In the genomic region with DNA sequence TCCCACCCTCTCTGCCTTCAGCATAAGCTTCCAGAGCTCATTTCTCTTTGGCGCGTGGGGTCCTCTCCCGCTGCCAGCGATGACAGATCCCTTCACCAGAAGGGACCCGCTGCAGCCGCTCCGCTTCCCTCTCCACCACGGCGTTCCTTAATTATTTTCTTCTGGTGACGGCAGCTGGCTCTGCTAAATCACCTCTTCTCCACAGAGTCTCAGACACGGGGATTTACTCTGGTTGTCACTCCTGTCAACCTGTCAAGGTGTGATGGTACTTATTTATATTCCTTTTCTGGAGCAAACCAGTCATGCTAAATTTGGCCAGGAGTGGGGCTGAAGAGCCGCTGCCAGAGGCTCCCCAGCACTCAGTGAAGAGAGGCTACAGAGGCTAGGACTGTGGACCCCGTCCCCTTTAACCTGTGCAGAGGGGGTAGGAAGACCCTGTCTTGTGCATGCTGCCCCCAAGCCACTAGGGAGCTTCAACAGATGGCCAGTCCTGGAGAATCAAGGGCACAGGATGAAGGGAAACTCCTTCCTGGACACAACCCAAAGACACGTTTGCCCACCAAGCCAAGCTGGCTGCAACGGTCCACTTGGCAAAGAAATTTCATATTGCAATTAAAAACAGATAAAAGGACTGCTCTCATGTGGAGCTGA, we compare ENCODE assay signal across 13 mouse cellular contexts. TPM values are rescaled to one million over a fixed set of nuclear protein-coding genes. Genes with fewer than 3 reads are reported as not detected.
A peak's percentile ranks its signal among the peaks of the same experiment; 100 is the strongest.
DNase-seq lines count a peak whose midpoint lies in the region; ATAC-seq and TF ChIP-seq lines count a peak whose summit lies in the region.
"Had no signal": no experiment of that assay in that cellular context is flagged by ENCODE, and none has a peak within 500 bp of the region (broad histone marks: within the 10 kb centered on the region; RNA-seq: fewer than 3 reads in every experiment).

No protein-coding gene starts in this region.

- peaks cover 21% of the 10 kb centered on the region for H3K4me1 ChIP-seq in hindbrain, embryonic 13.5 days (replicated peaks)
- H3K4me1 ChIP-seq in hindbrain, embryonic 10.5 days (replicated peaks): peaks cover 24% of the 10 kb centered on the region
- H3K4me1 ChIP-seq in midbrain, embryonic 13.5 days (replicated peaks): peaks cover 17% of the 10 kb centered on the region
- peaks cover 19% of the 10 kb centered on the region for H3K4me1 ChIP-seq in midbrain, embryonic 10.5 days
- H3K4me1 ChIP-seq in forebrain, postnatal 0 days (ENCODE audit: insufficient read depth): 0 out of 2 replicates have a peak, but pooled peaks cover 3% of the 10 kb centered on the region
- no peaks in the 10 kb centered on the region; the same call in 1 of the 2 replicates for H3K4me1 ChIP-seq in midbrain, postnatal 0 days (ENCODE audit: insufficient read depth, low read length)
- H3K4me1 ChIP-seq: megakaryocyte, embryonic 14.5 days had no signal

- no peak overlapping the region for H3K4me2 ChIP-seq in hindbrain, embryonic 13.5 days
- H3K4me2 ChIP-seq in midbrain, embryonic 13.5 days (replicated peaks): 0 out of 2 replicates have a peak overlapping the region, but pooled peaks have one; percentile 7
- 0 out of 2 replicates have a peak overlapping the region, but pooled peaks have one; percentile 6 for H3K4me2 ChIP-seq in forebrain, postnatal 0 days (ENCODE audit: low read depth)
- 0 out of 2 replicates have a peak overlapping the region, but pooled peaks have one; percentile 7 for H3K4me2 ChIP-seq in midbrain, postnatal 0 days (ENCODE audit: low read depth, low read length, poor library complexity, severe bottlenecking)
- H3K4me2 ChIP-seq: heart, embryonic 15.5 days had no signal

- H3K27me3 ChIP-seq in hindbrain, embryonic 13.5 days: peaks cover 2% of the 10 kb centered on the region
- peaks cover 2% of the 10 kb centered on the region for H3K27me3 ChIP-seq in hindbrain, embryonic 10.5 days (ENCODE audit: insufficient read depth, poor library complexity, severe bottlenecking)
- peaks cover 2% of the 10 kb centered on the region for H3K27me3 ChIP-seq in midbrain, embryonic 13.5 days
- peaks cover 8% of the 10 kb centered on the region for H3K27me3 ChIP-seq in midbrain, embryonic 10.5 days (ENCODE audit: low read depth, poor library complexity, severe bottlenecking)
- H3K27me3 ChIP-seq in forebrain, postnatal 0 days (ENCODE audit: insufficient read depth, low read length): peaks cover 1% of the 10 kb centered on the region; the same call in 1 of the 2 replicates
- H3K27me3 ChIP-seq in midbrain, postnatal 0 days (ENCODE audit: insufficient read depth, low read length): peaks cover under 1% of the 10 kb centered on the region; the same call in 1 of the 2 replicates

- no peak overlapping the region for H3K4me3 ChIP-seq in hindbrain, embryonic 13.5 days
- no peak overlapping the region for H3K4me3 ChIP-seq in hindbrain, embryonic 10.5 days
- H3K4me3 ChIP-seq in midbrain, embryonic 13.5 days (replicated peaks): no peak overlapping the region
- no peak overlapping the region for H3K4me3 ChIP-seq in midbrain, embryonic 10.5 days
- no peak overlapping the region for H3K4me3 ChIP-seq in forebrain, postnatal 0 days (ENCODE audit: low read depth, low read length)
- no peak overlapping the region for H3K4me3 ChIP-seq in midbrain, postnatal 0 days (ENCODE audit: low read depth, low read length)
- H3K4me3 ChIP-seq: heart, embryonic 15.5 days; megakaryocyte, embryonic 14.5 days had no signal

- no peak for DNase-seq in hindbrain, embryonic 10.5 days (ENCODE audit: low spot score)
- DNase-seq in midbrain, embryonic 10.5 days (ENCODE audit: low spot score): no peak
- DNase-seq in forebrain, postnatal 0 days: peak; percentile 60
- DNase-seq in midbrain, postnatal 0 days (ENCODE audit: low spot score): peak; percentile 74
- DNase-seq in frontal cortex, postnatal 36 days (ENCODE audit: low spot score in 2 of 2): no peak
- DNase-seq: cerebellum, adult 2 months; embryo, embryonic 11 days; kidney, adult 9 months; thymus, adult 18-20 months had no signal

- 39% methylated on average over 15 of the region's 15 CpGs for WGBS in hindbrain, embryonic 13.5 days
- 63% methylated on average over 15 of the region's 15 CpGs for WGBS in hindbrain, embryonic 10.5 days
- WGBS in midbrain, embryonic 13.5 days: 55% methylated on average over 15 of the region's 15 CpGs
- 74% methylated on average over 15 of the region's 15 CpGs for WGBS in midbrain, embryonic 10.5 days
- WGBS in forebrain, postnatal 0 days: 37% methylated on average over 15 of the region's 15 CpGs
- WGBS in midbrain, postnatal 0 days: 38% methylated on average over 15 of the region's 15 CpGs

- H3K9me3 ChIP-seq in hindbrain, embryonic 13.5 days: no peaks in the 10 kb centered on the region
- no peaks in the 10 kb centered on the region for H3K9me3 ChIP-seq in hindbrain, embryonic 10.5 days
- H3K9me3 ChIP-seq in midbrain, embryonic 13.5 days: no peaks in the 10 kb centered on the region
- no peaks in the 10 kb centered on the region for H3K9me3 ChIP-seq in midbrain, embryonic 10.5 days (replicated peaks)
- no peaks in the 10 kb centered on the region for H3K9me3 ChIP-seq in forebrain, postnatal 0 days (ENCODE audit: low read length)
- no peaks in the 10 kb centered on the region for H3K9me3 ChIP-seq in midbrain, postnatal 0 days (ENCODE audit: low read length)
- H3K9me3 ChIP-seq: heart, embryonic 15.5 days; megakaryocyte, embryonic 14.5 days had no signal

- H3K36me3 ChIP-seq in hindbrain, embryonic 13.5 days: no peaks in the 10 kb centered on the region
- no peaks in the 10 kb centered on the region for H3K36me3 ChIP-seq in hindbrain, embryonic 10.5 days
- H3K36me3 ChIP-seq in midbrain, embryonic 13.5 days: no peaks in the 10 kb centered on the region
- H3K36me3 ChIP-seq in midbrain, embryonic 10.5 days: no peaks in the 10 kb centered on the region
- H3K36me3 ChIP-seq in forebrain, postnatal 0 days (ENCODE audit: insufficient read depth): no peaks in the 10 kb centered on the region
- no peaks in the 10 kb centered on the region for H3K36me3 ChIP-seq in midbrain, postnatal 0 days (ENCODE audit: insufficient read depth, low read length)
- H3K36me3 ChIP-seq: heart, embryonic 15.5 days had no signal

- peak; percentile 53; the same call in 1 of the 2 replicates for ATAC-seq in hindbrain, embryonic 13.5 days (ENCODE audit: low FRiP score)
- peak; percentile 62 for ATAC-seq in midbrain, embryonic 13.5 days
- peak; percentile 50 for ATAC-seq in forebrain, postnatal 0 days
- 0 out of 2 replicates have a peak, but pooled peaks have one; percentile 43 for ATAC-seq in midbrain, postnatal 0 days (ENCODE audit: low FRiP score)

- TF ChIP-seq CTCF in forebrain, postnatal 0 days (IDR thresholded peaks at IDR 0.05; ENCODE audit: low read depth): peak; percentile 27; the same call in 1 of the 2 replicates
- peak; percentile 65 for TF ChIP-seq CTCF in midbrain, postnatal 0 days (IDR thresholded peaks at IDR 0.05)

- H3K27ac ChIP-seq in hindbrain, embryonic 13.5 days: peak overlapping the region; percentile 60
- no peak overlapping the region for H3K27ac ChIP-seq in hindbrain, embryonic 10.5 days
- H3K27ac ChIP-seq in midbrain, embryonic 13.5 days: peak overlapping the region; percentile 64
- no peak overlapping the region for H3K27ac ChIP-seq in midbrain, embryonic 10.5 days (replicated peaks)
- H3K27ac ChIP-seq in forebrain, postnatal 0 days (ENCODE audit: low read depth, low read length): no peak overlapping the region
- H3K27ac ChIP-seq in midbrain, postnatal 0 days (ENCODE audit: low read depth, low read length): peak overlapping the region; percentile 34; the same call in 1 of the 2 replicates
- H3K27ac ChIP-seq: heart, embryonic 15.5 days had no signal

- H3K9ac ChIP-seq in hindbrain, embryonic 13.5 days: no peak overlapping the region
- no peak overlapping the region for H3K9ac ChIP-seq in midbrain, embryonic 13.5 days (replicated peaks)
- no peak overlapping the region for H3K9ac ChIP-seq in forebrain, postnatal 0 days
- H3K9ac ChIP-seq in midbrain, postnatal 0 days (replicated peaks; ENCODE audit: low read length, poor library complexity, severe bottlenecking): no peak overlapping the region
- H3K9ac ChIP-seq: heart, embryonic 15.5 days had no signal

RNA-seq across cellular contexts. Expression of a gene that starts 24.4 kb away (rescaled TPM):
- 33.7 and 36.0 TPM in 2 replicates for polyA plus RNA-seq in hindbrain, embryonic 13.5 days (2015; fragmentation: Nextera tagmentation; extraction: Ambion mirVana)
- polyA plus RNA-seq in hindbrain, embryonic 10.5 days (2016; fragmentation: Nextera tagmentation; extraction: Ambion mirVana): 43.3 and 45.0 TPM in 2 replicates
- 35.2 and 42.8 TPM in 2 replicates for polyA plus RNA-seq in midbrain, embryonic 13.5 days (2015; fragmentation: Nextera tagmentation; extraction: Ambion mirVana)
- polyA plus RNA-seq in midbrain, embryonic 10.5 days (2016; fragmentation: Nextera tagmentation; extraction: Ambion mirVana): 36.8 and 44.6 TPM in 2 replicates
- total RNA-seq in forebrain, postnatal 0 days (2014; rRNA removed): 57.9 and 59.4 TPM in 2 replicates
- 16.7 and 18.3 TPM in 2 replicates for polyA plus RNA-seq in forebrain, postnatal 0 days (2015; fragmentation: Nextera tagmentation; extraction: Ambion mirVana)
- total RNA-seq in midbrain, postnatal 0 days (2014; rRNA removed): 61.3 and 69.1 TPM in 2 replicates
- 15.0 and 15.7 TPM in 2 replicates for polyA plus RNA-seq in midbrain, postnatal 0 days (2015; fragmentation: Nextera tagmentation; extraction: Ambion mirVana)

Comparison
In these comparisons a context has a peak if more than half of its experiments do, and no peak if none do; other contexts are left out.
1. H3K27ac ChIP-seq: peak in hindbrain, embryonic 13.5 days (single experiment), midbrain, embryonic 13.5 days (single experiment) and midbrain, postnatal 0 days (single experiment); none in hindbrain, embryonic 10.5 days (single experiment), midbrain, embryonic 10.5 days (single experiment) and forebrain, postnatal 0 days (single experiment).
2. DNase-seq: peak in forebrain, postnatal 0 days (single experiment) and midbrain, postnatal 0 days (single experiment); none in hindbrain, embryonic 10.5 days (single experiment), midbrain, embryonic 10.5 days (single experiment) and frontal cortex, postnatal 36 days (0 of 2).
3. Peak in every context shown above with its lines, with median percentiles within 50 percentile points of each other: ATAC-seq.